Mouse (Mus musculus): Measurements from ENCODE around the gene Itga9. TPM values are rescaled to one million over a fixed set of nuclear protein-coding genes. Genes with fewer than 3 reads are reported as not detected.
A peak's percentile ranks its signal among the peaks of the same experiment; 100 is the strongest.

The Itga9 gene
- polyA plus RNA-seq, 1 experiment from 2014 or later = 4.8 TPM

DNA sequence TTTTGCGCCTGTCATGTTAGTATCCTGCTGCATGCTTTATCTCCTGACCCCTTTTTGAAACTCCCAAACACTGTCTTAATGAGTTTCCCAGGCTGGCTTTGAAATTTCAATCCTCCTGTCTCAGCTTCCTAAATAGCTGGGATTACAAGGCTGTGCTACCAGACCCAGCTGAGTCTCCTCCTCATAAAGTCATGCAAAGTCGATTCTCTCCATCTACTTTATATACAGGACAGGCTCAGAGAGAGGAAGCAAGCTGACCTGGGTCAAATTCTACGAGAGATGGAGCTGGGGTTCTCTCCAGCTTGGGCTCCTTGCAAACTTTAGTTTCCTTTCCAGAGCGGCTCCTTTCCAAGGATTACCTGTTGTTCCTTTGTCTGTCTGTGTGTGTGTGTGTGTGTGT, 153.0 kb downstream of the Itga9 start:
- Histone ChIP-seq H3K4me1 (ENCODE audit: insufficient read depth) (0 out of 2 replicates have a peak, but pooled peaks cover 2% of the 10 kb centered on the region), H3K9ac (replicated peaks) (no peak overlapping the region), H3K4me3 (ENCODE audit: low read depth, low read length) (no peak overlapping the region), H3K27me3 (ENCODE audit: insufficient read depth, low read length) (no peaks in the 10 kb centered on the region), H3K4me2 (ENCODE audit: low read depth, low read length) (no peak overlapping the region), H3K9me3 (ENCODE audit: low read length) (no peaks in the 10 kb centered on the region), H3K27ac (ENCODE audit: low read depth) (no peak overlapping the region), H3K36me3 (replicated peaks; ENCODE audit: insufficient read depth, low read length) (no peaks in the 10 kb centered on the region)
- ATAC-seq = no peak
- DNase-seq = no peak
- WGBS (ENCODE audit: insufficient replicate concordance) = 63% methylated on average over 4 of the region's 4 CpGs
- TF ChIP-seq CTCF (IDR thresholded peaks at IDR 0.05; ENCODE audit: low read depth) = no peak
- no peak for TF ChIP-seq EP300 (IDR thresholded peaks at IDR 0.05; ENCODE audit: low read depth)

GRCm38 (mm10) chr9:118761953-118762590, 155.6 kb downstream of the Itga9 start:
- H3K27ac ChIP-seq (ENCODE audit: low read depth) = no peak overlapping the region
- no peak overlapping the region for H3K9ac ChIP-seq (replicated peaks)
- no peak overlapping the region for H3K4me3 ChIP-seq (ENCODE audit: low read depth, low read length)
- H3K4me1 ChIP-seq (ENCODE audit: insufficient read depth) = 0 out of 2 replicates have a peak, but pooled peaks cover 2% of the 10 kb centered on the region
- DNase-seq (no peak), ATAC-seq (no peak)
- WGBS (ENCODE audit: insufficient replicate concordance) = 64% methylated on average over 8 of the region's 8 CpGs
- H3K9me3 ChIP-seq (ENCODE audit: low read length) = no peaks in the 10 kb centered on the region
- no peaks in the 10 kb centered on the region for H3K27me3 ChIP-seq (ENCODE audit: insufficient read depth, low read length)
- H3K36me3 ChIP-seq (replicated peaks; ENCODE audit: insufficient read depth, low read length) = no peaks in the 10 kb centered on the region
- H3K4me2 ChIP-seq (ENCODE audit: low read depth, low read length) = no peak overlapping the region
- no peak for TF ChIP-seq EP300 (IDR thresholded peaks at IDR 0.05; ENCODE audit: low read depth)
- TF ChIP-seq CTCF (IDR thresholded peaks at IDR 0.05; ENCODE audit: low read depth) = no peak

- no peak overlapping the region for H3K27ac ChIP-seq (ENCODE audit: low read depth)
- no peaks in the 10 kb centered on the region for H3K9me3 ChIP-seq (ENCODE audit: low read length)
- 0 out of 2 replicates have a peak, but pooled peaks cover 2% of the 10 kb centered on the region for H3K4me1 ChIP-seq (ENCODE audit: insufficient read depth)
- peak; percentile 17 for DNase-seq
- H3K9ac ChIP-seq (replicated peaks) = no peak overlapping the region
- no peak overlapping the region for H3K4me3 ChIP-seq (ENCODE audit: low read depth, low read length)
- ATAC-seq = no peak
- no peaks in the 10 kb centered on the region for H3K36me3 ChIP-seq (replicated peaks; ENCODE audit: insufficient read depth, low read length)
- TF ChIP-seq EP300 (IDR thresholded peaks at IDR 0.05; ENCODE audit: low read depth) (no peak), CTCF (IDR thresholded peaks at IDR 0.05; ENCODE audit: low read depth) (no peak)
- 42% methylated on average over 7 of the region's 7 CpGs for WGBS (ENCODE audit: insufficient replicate concordance)
- no peaks in the 10 kb centered on the region for H3K27me3 ChIP-seq (ENCODE audit: insufficient read depth, low read length)
- H3K4me2 ChIP-seq (ENCODE audit: low read depth, low read length) = no peak overlapping the region
These were observed 156.3 kb downstream of the Itga9 start for GRCm38 (mm10) chr9:118762759-118763158.

- Histone ChIP-seq H3K36me3 (replicated peaks; ENCODE audit: insufficient read depth, low read length) (no peaks in the 10 kb centered on the region), H3K4me2 (ENCODE audit: low read depth, low read length) (no peak overlapping the region), H3K9ac (replicated peaks) (no peak overlapping the region), H3K4me1 (ENCODE audit: insufficient read depth) (0 out of 2 replicates have a peak, but pooled peaks cover 2% of the 10 kb centered on the region), H3K9me3 (ENCODE audit: low read length) (no peaks in the 10 kb centered on the region), H3K27ac (ENCODE audit: low read depth) (no peak overlapping the region), H3K27me3 (ENCODE audit: insufficient read depth, low read length) (no peaks in the 10 kb centered on the region), H3K4me3 (ENCODE audit: low read depth, low read length) (no peak overlapping the region)
- TF ChIP-seq EP300 (IDR thresholded peaks at IDR 0.05; ENCODE audit: low read depth) = no peak
- TF ChIP-seq CTCF (IDR thresholded peaks at IDR 0.05; ENCODE audit: low read depth) = no peak
- 85% methylated on average over 4 of the region's 4 CpGs for WGBS (ENCODE audit: insufficient replicate concordance)
- DNase-seq (no peak), ATAC-seq (no peak)
These were observed 156.7 kb downstream of the Itga9 start for GRCm38 (mm10) chr9:118763203-118763602.

GRCm38 (mm10) chr9:118763646-118764045, 157.2 kb downstream of the Itga9 start:
- ATAC-seq (no peak), DNase-seq (no peak)
- 0 out of 2 replicates have a peak, but pooled peaks cover 2% of the 10 kb centered on the region for H3K4me1 ChIP-seq (ENCODE audit: insufficient read depth)
- H3K36me3 ChIP-seq (replicated peaks; ENCODE audit: insufficient read depth, low read length) = no peaks in the 10 kb centered on the region
- TF ChIP-seq EP300 (IDR thresholded peaks at IDR 0.05; ENCODE audit: low read depth) (no peak), CTCF (IDR thresholded peaks at IDR 0.05; ENCODE audit: low read depth) (no peak)
- no peak overlapping the region for H3K27ac ChIP-seq (ENCODE audit: low read depth)
- whole genome bisulfite sequencing (ENCODE audit: insufficient replicate concordance) = 67% methylated on average over 3 of the region's 3 CpGs
- no peak overlapping the region for H3K4me2 ChIP-seq (ENCODE audit: low read depth, low read length)
- H3K9ac ChIP-seq (replicated peaks) = no peak overlapping the region
- H3K4me3 ChIP-seq (ENCODE audit: low read depth, low read length) = no peak overlapping the region
- H3K27me3 ChIP-seq (ENCODE audit: insufficient read depth, low read length) = no peaks in the 10 kb centered on the region
- H3K9me3 ChIP-seq (ENCODE audit: low read length) = no peaks in the 10 kb centered on the region

DNA sequence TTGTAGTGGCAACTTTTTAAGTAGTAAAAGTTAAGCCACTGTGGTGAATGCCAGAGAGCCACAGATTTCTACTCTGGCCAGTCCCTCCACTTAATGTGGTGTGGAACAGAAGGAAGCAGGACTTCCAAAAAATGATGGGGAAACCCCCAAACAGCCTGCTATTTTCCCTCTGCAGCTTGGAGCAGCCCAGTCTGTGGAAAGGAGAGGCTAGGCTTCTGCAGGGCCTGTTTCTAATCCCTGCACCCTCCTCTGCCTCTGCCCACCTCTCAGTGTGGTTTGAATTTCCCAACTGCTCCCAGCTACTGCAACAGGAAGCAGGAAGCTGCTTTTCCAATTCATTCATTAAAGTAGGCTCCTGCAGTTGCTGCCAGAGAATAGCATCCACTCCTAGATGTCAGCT, 158.6 kb downstream of the Itga9 start:
- H3K27ac ChIP-seq (ENCODE audit: low read depth) = no peak overlapping the region
- H3K4me1 ChIP-seq (ENCODE audit: insufficient read depth) = 0 out of 2 replicates have a peak, but pooled peaks cover 2% of the 10 kb centered on the region
- H3K4me3 ChIP-seq (ENCODE audit: low read depth, low read length) = no peak overlapping the region
- no peak for DNase-seq
- no peaks in the 10 kb centered on the region for H3K9me3 ChIP-seq (ENCODE audit: low read length)
- H3K9ac ChIP-seq (replicated peaks) = no peak overlapping the region
- no peak for ATAC-seq
- no peak overlapping the region for H3K4me2 ChIP-seq (ENCODE audit: low read depth, low read length)
- H3K27me3 ChIP-seq (ENCODE audit: insufficient read depth, low read length) = no peaks in the 10 kb centered on the region
- H3K36me3 ChIP-seq (replicated peaks; ENCODE audit: insufficient read depth, low read length) = no peaks in the 10 kb centered on the region
- TF ChIP-seq EP300 (IDR thresholded peaks at IDR 0.05; ENCODE audit: low read depth) = no peak
- no peak for TF ChIP-seq CTCF (IDR thresholded peaks at IDR 0.05; ENCODE audit: low read depth)

All from liver, postnatal 0 days (tissue).